Comparison of ENCODE assay signal across 8 mouse cellular contexts in genomic region chr9:44042836-44043707, GRCm38 (mm10). TPM values are rescaled to one million over a fixed set of nuclear protein-coding genes. Genes with fewer than 3 reads are reported as not detected.
DNase-seq lines count a peak whose midpoint lies in the region; ATAC-seq and TF ChIP-seq lines count a peak whose summit lies in the region.

Thy1 (plus strand) TSS chr9:44043384.

- peak within 1 kb of the TSS; percentile 30 for H3K9ac ChIP-seq in forebrain, embryonic 14.5 days (ENCODE audit: low read length)
- H3K9ac ChIP-seq in heart, postnatal 0 days (replicated peaks; ENCODE audit: low read depth, low read length): no peak within 1 kb of the TSS
- H3K9ac ChIP-seq in lung, embryonic 15.5 days: no peak within 1 kb of the TSS

- TF ChIP-seq EP300 in heart, postnatal 0 days (IDR thresholded peaks at IDR 0.05; ENCODE audit: low read depth): no peak

- WGBS in forebrain, embryonic 14.5 days: 2% methylated on average over 30 of the region's 30 CpGs
- 1% methylated on average over 30 of the region's 30 CpGs for WGBS in heart, postnatal 0 days
- WGBS in lung, embryonic 15.5 days: under 1% methylated on average over 30 of the region's 30 CpGs

- H3K4me2 ChIP-seq in forebrain, embryonic 14.5 days (ENCODE audit: low read length): peak within 1 kb of the TSS; percentile 64
- peak within 1 kb of the TSS; percentile 48 for H3K4me2 ChIP-seq in heart, postnatal 0 days (ENCODE audit: low read depth, low read length)
- peak within 1 kb of the TSS; percentile 48 for H3K4me2 ChIP-seq in lung, embryonic 15.5 days

- ATAC-seq in forebrain, embryonic 14.5 days: peak; percentile 68
- ATAC-seq in heart, postnatal 0 days (ENCODE audit: insufficient read depth, low read depth): peak; percentile 22
- peak; percentile 46; the same call in 1 of the 2 replicates for ATAC-seq in lung, embryonic 15.5 days (ENCODE audit: borderline replicate concordance, extremely low read depth, low FRiP score, low TSS enrichment)

- no peak for TF ChIP-seq POLR2A in brain, embryonic 14.5 days (IDR thresholded peaks at IDR 0.05; ENCODE audit: borderline replicate concordance, extremely low read depth, insufficient read depth, insufficient read length, poor library complexity, severe bottlenecking)

- no peaks in the 10 kb centered on the region for H3K36me3 ChIP-seq in forebrain, embryonic 14.5 days (ENCODE audit: control insufficient read depth, insufficient read depth, low read length)
- H3K36me3 ChIP-seq in heart, postnatal 0 days (replicated peaks; ENCODE audit: control insufficient read depth, insufficient read depth, low read length): no peaks in the 10 kb centered on the region
- no peaks in the 10 kb centered on the region for H3K36me3 ChIP-seq in lung, embryonic 15.5 days

- peaks cover 3% of the 10 kb centered on the region; the same call in 1 of the 2 replicates for H3K4me1 ChIP-seq in forebrain, embryonic 14.5 days (ENCODE audit: control insufficient read depth, insufficient read depth, low read length)
- H3K4me1 ChIP-seq in heart, postnatal 0 days (ENCODE audit: control insufficient read depth, insufficient read depth): no peaks in the 10 kb centered on the region
- peaks cover 10% of the 10 kb centered on the region for H3K4me1 ChIP-seq in lung, embryonic 15.5 days

- H3K9me3 ChIP-seq in forebrain, embryonic 14.5 days (replicated peaks; ENCODE audit: control insufficient read depth, low read length): no peaks in the 10 kb centered on the region
- H3K9me3 ChIP-seq in heart, postnatal 0 days (replicated peaks; ENCODE audit: control insufficient read depth, low read length): no peaks in the 10 kb centered on the region
- H3K9me3 ChIP-seq in lung, embryonic 15.5 days: no peaks in the 10 kb centered on the region

- TF ChIP-seq CTCF in brain, embryonic 14.5 days (IDR thresholded peaks at IDR 0.05; ENCODE audit: borderline replicate concordance, extremely low read depth, insufficient read depth, insufficient read length): no peak
- no peak for TF ChIP-seq CTCF in heart, postnatal 0 days (IDR thresholded peaks at IDR 0.05; ENCODE audit: low read depth)

- DNase-seq in R1 (ENCODE audit: low read depth, low spot score): peak; percentile 65
- peak; percentile 90 for DNase-seq in brain, embryonic 14.5 days (ENCODE audit: low read depth)
- peak; percentile 85 for DNase-seq in forebrain, embryonic 14.5 days (ENCODE audit: low spot score)
- DNase-seq in heart, postnatal 0 days (ENCODE audit: low spot score): no peak
- DNase-seq in layer of hippocampus, adult 18-20 months (ENCODE audit: low spot score in 2 of 2): peak; percentile 64 to 79
- DNase-seq in right cerebral cortex, adult 2 months (ENCODE audit: low spot score in 2 of 2): peak; percentile 74 to 82
- DNase-seq in testis, postnatal 14 days (ENCODE audit: low spot score): no peak

- no peak within 1 kb of the TSS for H3K27ac ChIP-seq in forebrain, embryonic 14.5 days (ENCODE audit: low read depth, low read length)
- H3K27ac ChIP-seq in heart, postnatal 0 days (ENCODE audit: low read depth): no peak within 1 kb of the TSS
- H3K27ac ChIP-seq in lung, embryonic 15.5 days: no peak within 1 kb of the TSS

- peak within 1 kb of the TSS; percentile 28 for H3K4me3 ChIP-seq in forebrain, embryonic 14.5 days (ENCODE audit: low read depth, low read length)
- H3K4me3 ChIP-seq in heart, postnatal 0 days (ENCODE audit: low read depth, low read length): peak within 1 kb of the TSS; percentile 42
- peak within 1 kb of the TSS; percentile 23 for H3K4me3 ChIP-seq in lung, embryonic 15.5 days

- peaks cover 25% of the 10 kb centered on the region for H3K27me3 ChIP-seq in forebrain, embryonic 14.5 days (replicated peaks; ENCODE audit: control insufficient read depth, insufficient read depth, low read length)
- peaks cover 41% of the 10 kb centered on the region for H3K27me3 ChIP-seq in heart, postnatal 0 days (ENCODE audit: control insufficient read depth, insufficient read depth, low read length)
- peaks cover 46% of the 10 kb centered on the region for H3K27me3 ChIP-seq in lung, embryonic 15.5 days

RNA-seq across cellular contexts. Expression of gene Thy1, which starts in this region (rescaled TPM):
- polyA plus RNA-seq in brain, embryonic 14.5 days (2012; rRNA removed): 11.6 and 13.1 TPM in 2 replicates
- polyA plus RNA-seq in forebrain, embryonic 14.5 days (2014; fragmentation: Nextera tagmentation; extraction: Ambion mirVana): 3.6 and 5.0 TPM in 2 replicates
- 6.3 and 12.5 TPM in 2 replicates for total RNA-seq in heart, postnatal 0 days (2014; rRNA removed; ENCODE audit: low replicate concordance)
- 3.6 and 4.4 TPM in 2 replicates for polyA plus RNA-seq in heart, postnatal 0 days (2015; fragmentation: Nextera tagmentation; extraction: Ambion mirVana)
- 100 to 1,000 TPM; 880 to 892 TPM for total RNA-seq in layer of hippocampus, adult 18-20 months (2021)
- 1.6 and 4.1 TPM in 2 replicates for polyA plus RNA-seq in lung, embryonic 15.5 days (2015; fragmentation: Nextera tagmentation; extraction: Ambion mirVana)

Comparison
In these comparisons a context has a peak if more than half of its experiments do, and no peak if none do; other contexts are left out.
1. RNA of gene Thy1 (total RNA-seq): 880 to 892 TPM in layer of hippocampus, adult 18-20 months; 6.3 to 12.5 TPM in heart, postnatal 0 days; every median in the first group is over 10 times any median in the second.
2. DNase-seq: peak in R1 (single experiment), brain, embryonic 14.5 days (single experiment), forebrain, embryonic 14.5 days (single experiment), layer of hippocampus, adult 18-20 months (2 of 2) and right cerebral cortex, adult 2 months (2 of 2); none in heart, postnatal 0 days (single experiment) and testis, postnatal 14 days (single experiment).
3. Peak in every context shown above with its lines, with median percentiles within 50 percentile points of each other: ATAC-seq, H3K4me2 ChIP-seq and H3K4me3 ChIP-seq.